Mouse (Mus musculus) kidney, embryonic 16.5 days (tissue): Measurements from ENCODE around the gene Edem3. TPM values are rescaled to one million over a fixed set of nuclear protein-coding genes. Genes with fewer than 3 reads are reported as not detected.

Experiments used
- ATAC-seq: fragments of 200-750 bp; cut with Nextera tagmentation; 2 replicates; pipeline ENCODE4 v1.8.0; 2017; ENCODE audit warnings: moderate TSS enrichment; ENCODE audit not compliant: low FRiP score, low TSS enrichment
- H3K27ac ChIP-seq: fragments of 300-500 bp; sonication (generic); 2 replicates; pipeline ENCODE4 v1.5.1; 2014; ENCODE audit warnings: low read length
- H3K27me3 ChIP-seq: fragments of 300-500 bp; sonication (generic); 2 replicates; pipeline ENCODE4 v1.6.1; 2014; ENCODE audit warnings: low read length, control low read depth, mixed read lengths; ENCODE audit not compliant: insufficient read depth
- H3K36me3 ChIP-seq: fragments of 300-500 bp; sonication (generic); 2 replicates; pipeline ENCODE4 v1.6.1; 2014; ENCODE audit warnings: low read length, control low read depth, mixed read lengths; ENCODE audit not compliant: insufficient read depth
- H3K4me1 ChIP-seq: fragments of 300-500 bp; sonication (generic); 2 replicates; pipeline ENCODE4 v1.6.1; 2014; ENCODE audit warnings: low read length, control low read depth, mixed read lengths; ENCODE audit not compliant: insufficient read depth
- H3K4me2 ChIP-seq: fragments of 300-500 bp; sonication (generic); replicated peaks from 2 replicates; pipeline ENCODE4 v1.6.1; 2014; ENCODE audit warnings: low read depth, low read length
- H3K4me3 ChIP-seq: fragments of 300-500 bp; sonication (generic); 2 replicates; pipeline ENCODE4 v1.5.1; 2014; ENCODE audit warnings: mild to moderate bottlenecking, low read length
- H3K9ac ChIP-seq: fragments of 300-500 bp; sonication (generic); replicated peaks from 2 replicates; pipeline ENCODE4 v1.6.1; 2014; ENCODE audit warnings: low read length
- H3K9me3 ChIP-seq: fragments of 300-500 bp; sonication (generic); 2 replicates; pipeline ENCODE4 v1.6.1; 2016; ENCODE audit warnings: low read length, control low read depth
- WGBS: fragments of 180-500 bp; shearing (Covaris S2); extraction: QIAGEN DNeasy Blood & Tissue Kit; methylation state at CpG from one replicate; pipeline ENCODE4 v1.1.7; 2014; 5-methylcytosine and 5-hydroxymethylcytosine counted together
- polyA plus RNA-seq: library from polyadenylated mRNA; unstranded; fragments of >200 nt; fragmentation: Nextera tagmentation; extraction: Ambion mirVana; gene quantifications from 2 replicates; pipeline ENCODE4 v1.2.1, GENCODE M21; 2015

Gene Edem3
- polyA plus RNA-seq: 16.6 and 17.0 TPM in 2 replicates

GRCm38 (mm10) chr1:151754881-151755659, at the start of gene Edem3:
Edem3 (plus strand) TSS chr1:151755371.
- Histone ChIP-seq H3K9me3 (no peaks in the 10 kb centered on the region), H3K27ac (peak within 1 kb of the TSS; percentile 84), H3K27me3 (no peaks in the 10 kb centered on the region), H3K4me2 (peak within 1 kb of the TSS; percentile 96), H3K9ac (peak within 1 kb of the TSS; percentile 80), H3K36me3 (no peaks in the 10 kb centered on the region), H3K4me3 (peak within 1 kb of the TSS; percentile 95), H3K4me1 (peaks cover 26% of the 10 kb centered on the region; the same call in 1 of the 2 replicates)
- peak; percentile 100 for ATAC-seq
- WGBS: 0% methylated on average over 63 of the region's 64 CpGs

DNA sequence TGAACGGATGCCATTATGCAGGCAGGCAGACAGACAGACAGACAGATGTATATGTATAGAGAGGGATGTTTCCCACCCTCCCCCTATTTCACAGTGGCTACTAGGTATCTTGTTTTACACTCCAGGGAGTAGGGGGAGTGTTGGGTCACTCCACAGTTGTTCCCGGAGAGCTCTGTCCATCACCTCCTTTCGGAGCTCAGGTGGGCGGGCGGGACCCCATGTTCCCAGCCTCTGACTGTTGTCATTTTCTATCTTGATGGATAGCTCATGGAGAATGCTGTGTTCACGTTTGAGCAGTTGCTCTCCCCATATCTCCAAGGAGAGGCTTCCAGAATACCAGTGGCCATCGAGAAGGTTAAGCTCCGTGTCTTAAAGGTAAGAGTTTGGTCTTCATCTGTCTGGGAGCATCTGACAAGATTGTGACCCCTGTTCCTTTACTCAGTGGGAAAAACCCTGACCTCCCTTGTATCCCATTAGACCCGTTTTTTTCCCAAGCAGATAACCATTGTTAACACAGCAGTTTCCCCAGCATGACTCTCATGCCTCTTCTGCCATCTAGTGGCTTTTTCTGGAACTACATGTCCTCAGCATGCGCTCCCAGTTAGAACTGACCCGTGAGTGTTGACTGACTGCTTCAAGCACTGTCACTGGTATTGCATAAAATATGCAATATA, 49.3 kb upstream of the Edem3 start:
- 28% methylated on average over 11 of the region's 11 CpGs for WGBS
- no peak overlapping the region for H3K27ac ChIP-seq
- H3K4me2 ChIP-seq: no peak overlapping the region
- H3K9ac ChIP-seq: no peak overlapping the region
- no peak overlapping the region for H3K4me3 ChIP-seq
- no peaks in the 10 kb centered on the region for H3K36me3 ChIP-seq
- peaks cover 4% of the 10 kb centered on the region; the same call in 1 of the 2 replicates for H3K27me3 ChIP-seq
- ATAC-seq: peak; percentile 66
- no peaks in the 10 kb centered on the region for H3K9me3 ChIP-seq
- peaks cover 15% of the 10 kb centered on the region for H3K4me1 ChIP-seq

GRCm38 (mm10) chr1:151706397-151706752, 48.8 kb upstream of the Edem3 start:
- Histone ChIP-seq H3K36me3 (no peaks in the 10 kb centered on the region), H3K4me1 (peaks cover 15% of the 10 kb centered on the region), H3K4me3 (no peak overlapping the region), H3K27me3 (peaks cover 4% of the 10 kb centered on the region; the same call in 1 of the 2 replicates), H3K9me3 (no peaks in the 10 kb centered on the region), H3K9ac (no peak overlapping the region), H3K4me2 (no peak overlapping the region), H3K27ac (no peak overlapping the region)
- 80% methylated on average over 3 of the region's 3 CpGs for WGBS
- no peak for ATAC-seq

- H3K4me1 ChIP-seq: peaks cover 15% of the 10 kb centered on the region
- ATAC-seq: peak; percentile 33; the same call in 1 of the 2 replicates
- WGBS: 14% methylated on average over 13 of the region's 13 CpGs
- H3K36me3 ChIP-seq: no peaks in the 10 kb centered on the region
- no peak overlapping the region for H3K9ac ChIP-seq
- no peaks in the 10 kb centered on the region for H3K9me3 ChIP-seq
- no peak overlapping the region; the same call in 1 of the 2 replicates for H3K4me2 ChIP-seq
- H3K4me3 ChIP-seq: no peak overlapping the region
- peak overlapping the region; percentile 49 for H3K27ac ChIP-seq
- peaks cover 4% of the 10 kb centered on the region; the same call in 1 of the 2 replicates for H3K27me3 ChIP-seq
These were observed 46.0 kb upstream of the Edem3 start for GRCm38 (mm10) chr1:151708966-151709733.

DNA sequence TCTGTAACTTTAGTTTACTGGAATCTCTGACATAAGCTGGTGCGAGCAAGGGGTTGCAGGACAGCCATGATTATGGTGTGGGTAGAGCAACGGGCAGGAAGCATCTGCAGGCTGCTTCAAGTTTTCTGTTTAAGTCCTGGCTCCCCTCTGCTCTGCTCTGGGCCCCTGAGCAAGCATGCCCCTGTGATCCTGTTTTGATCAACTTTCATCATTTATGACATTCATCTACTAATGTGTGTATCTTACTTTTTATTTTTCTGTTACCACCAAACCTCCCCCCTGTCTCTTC, 45.5 kb upstream of the Edem3 start:
- Histone ChIP-seq H3K36me3 (no peaks in the 10 kb centered on the region), H3K4me1 (peaks cover 15% of the 10 kb centered on the region), H3K4me3 (no peak overlapping the region), H3K27ac (peak overlapping the region; percentile 49; the same call in 1 of the 2 replicates), H3K9me3 (no peaks in the 10 kb centered on the region), H3K27me3 (peaks cover 4% of the 10 kb centered on the region; the same call in 1 of the 2 replicates), H3K9ac (no peak overlapping the region), H3K4me2 (no peak overlapping the region; the same call in 1 of the 2 replicates)
- peak; percentile 32; the same call in 1 of the 2 replicates for ATAC-seq
- 28% methylated on average over 2 of the region's 2 CpGs for WGBS

DNA sequence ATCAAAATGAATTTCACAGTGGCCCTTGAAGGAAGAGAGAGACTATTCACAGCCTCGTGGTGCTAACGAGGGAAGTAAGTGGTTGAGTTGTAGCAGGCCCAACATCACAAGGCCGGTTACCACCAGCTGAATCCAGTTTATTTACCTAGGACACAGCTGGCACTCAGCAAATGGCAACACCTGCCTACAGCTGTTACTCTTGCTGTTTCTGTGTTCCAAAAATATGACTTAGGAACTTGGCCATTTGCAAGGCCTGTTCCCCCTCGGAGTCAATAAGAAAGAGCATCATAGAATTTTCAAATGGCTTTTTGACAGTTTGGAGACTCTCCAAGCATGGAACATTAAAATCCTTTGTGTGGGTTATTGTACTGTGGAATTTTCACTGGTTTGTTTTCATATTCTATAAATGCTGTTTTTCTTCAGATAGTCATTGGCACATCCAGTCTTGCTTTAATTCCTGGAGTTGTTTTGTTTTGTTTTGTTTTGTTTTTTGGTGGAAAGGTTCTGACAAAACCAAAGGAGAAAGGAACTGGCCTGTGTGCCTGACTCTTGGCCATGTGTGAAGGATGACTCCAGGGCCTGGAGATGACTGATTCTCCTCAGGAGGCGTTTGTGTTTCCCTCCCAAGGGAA, 44.6 kb upstream of the Edem3 start:
- Histone ChIP-seq H3K4me3 (no peak overlapping the region), H3K27ac (no peak overlapping the region), H3K9me3 (no peaks in the 10 kb centered on the region), H3K9ac (no peak overlapping the region), H3K27me3 (no peaks in the 10 kb centered on the region), H3K36me3 (no peaks in the 10 kb centered on the region), H3K4me2 (no peak overlapping the region), H3K4me1 (peaks cover 16% of the 10 kb centered on the region)
- 61% methylated on average over 5 of the region's 5 CpGs for WGBS
- ATAC-seq: no peak

GRCm38 (mm10) chr1:151711062-151711461, 44.1 kb upstream of the Edem3 start:
- 72% methylated on average over 7 of the region's 7 CpGs for WGBS
- H3K36me3 ChIP-seq: no peaks in the 10 kb centered on the region
- no peak overlapping the region for H3K9ac ChIP-seq
- H3K27me3 ChIP-seq: no peaks in the 10 kb centered on the region
- H3K27ac ChIP-seq: no peak overlapping the region
- no peak overlapping the region for H3K4me3 ChIP-seq
- no peak for ATAC-seq
- H3K9me3 ChIP-seq: no peaks in the 10 kb centered on the region
- H3K4me1 ChIP-seq: peaks cover 19% of the 10 kb centered on the region
- H3K4me2 ChIP-seq: no peak overlapping the region

- Histone ChIP-seq H3K4me2 (no peak overlapping the region), H3K9ac (no peak overlapping the region), H3K4me3 (no peak overlapping the region), H3K9me3 (no peaks in the 10 kb centered on the region), H3K27ac (no peak overlapping the region), H3K36me3 (no peaks in the 10 kb centered on the region), H3K4me1 (peaks cover 19% of the 10 kb centered on the region), H3K27me3 (no peaks in the 10 kb centered on the region)
- ATAC-seq: no peak
- 41% methylated on average over 5 of the region's 5 CpGs for WGBS
These were observed 42.5 kb upstream of the Edem3 start for GRCm38 (mm10) chr1:151712664-151713063.

DNA sequence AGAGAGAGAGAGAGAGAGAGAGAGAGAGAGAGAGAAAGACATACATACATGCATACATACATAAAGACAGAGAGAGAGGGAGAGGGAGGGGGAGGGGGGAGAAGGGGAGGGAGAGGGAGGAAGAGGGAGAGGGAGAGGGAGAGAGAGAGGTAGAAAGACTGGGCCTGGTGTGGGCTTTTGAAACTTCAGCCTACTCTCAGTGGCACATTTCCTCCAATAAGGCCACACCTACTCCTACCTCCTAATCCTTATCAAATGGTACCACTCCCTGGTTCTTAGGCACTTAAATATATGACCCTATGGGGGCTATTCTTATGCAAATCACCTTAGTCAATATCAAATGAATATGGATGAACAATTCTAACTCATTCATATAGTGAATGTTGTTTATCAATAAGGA, 41.5 kb upstream of the Edem3 start:
- Histone ChIP-seq H3K9ac (no peak overlapping the region), H3K27ac (no peak overlapping the region), H3K9me3 (no peaks in the 10 kb centered on the region), H3K4me3 (no peak overlapping the region), H3K27me3 (no peaks in the 10 kb centered on the region), H3K4me2 (no peak overlapping the region), H3K36me3 (no peaks in the 10 kb centered on the region), H3K4me1 (peaks cover 19% of the 10 kb centered on the region)
- ATAC-seq: no peak
